Comparison of ENCODE assay signal across 12 mouse cellular contexts in the genomic region with DNA sequence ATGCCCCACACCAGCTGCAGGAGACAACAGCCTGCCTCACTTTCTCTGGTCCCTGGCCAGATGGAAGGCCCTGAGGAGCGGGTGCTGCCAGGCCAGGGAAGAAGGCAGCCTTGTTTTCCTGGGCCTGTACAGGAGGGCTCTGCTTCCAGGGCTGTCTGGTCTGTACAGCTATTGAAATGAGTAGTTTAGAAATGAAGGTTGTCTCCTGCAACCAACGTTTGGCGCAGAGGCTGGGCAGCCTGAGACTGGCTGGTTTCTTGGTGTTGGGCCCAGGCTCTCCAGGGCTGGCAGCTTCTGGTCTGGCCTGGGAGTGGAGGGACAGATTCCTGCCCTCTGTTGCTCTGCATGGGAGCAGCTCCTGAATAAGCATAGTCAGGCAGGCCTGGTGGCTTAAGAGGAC.
A peak's percentile ranks its signal among the peaks of the same experiment; 100 is the strongest.
DNase-seq lines count a peak whose midpoint lies in the region; ATAC-seq and TF ChIP-seq lines count a peak whose summit lies in the region.
"Had no signal": no experiment of that assay in that cellular context is flagged by ENCODE, and none has a peak within 500 bp of the region (broad histone marks: within the 10 kb centered on the region; RNA-seq: fewer than 3 reads in every experiment).

No protein-coding gene starts in this region.

- no peak overlapping the region for H3K27ac ChIP-seq in embryonic facial prominence, embryonic 13.5 days
- no peak overlapping the region; the same call in 1 of the 2 replicates for H3K27ac ChIP-seq in embryonic facial prominence, embryonic 10.5 days (replicated peaks)
- H3K27ac ChIP-seq in intestine, postnatal 0 days (ENCODE audit: low read depth, low read length): no peak overlapping the region
- H3K27ac ChIP-seq in intestine, embryonic 15.5 days: no peak overlapping the region
- H3K27ac ChIP-seq: macrophage had no signal

- no peaks in the 10 kb centered on the region for H3K27me3 ChIP-seq in embryonic facial prominence, embryonic 13.5 days
- H3K27me3 ChIP-seq in embryonic facial prominence, embryonic 10.5 days (replicated peaks; ENCODE audit: low read depth, poor library complexity, severe bottlenecking): peaks cover 23% of the 10 kb centered on the region
- H3K27me3 ChIP-seq in intestine, postnatal 0 days (replicated peaks; ENCODE audit: control insufficient read depth, insufficient read depth, low read length): no peaks in the 10 kb centered on the region
- H3K27me3 ChIP-seq in intestine, embryonic 15.5 days (replicated peaks): no peaks in the 10 kb centered on the region

- peak overlapping the region; percentile 32; the same call in 1 of the 2 replicates for H3K9ac ChIP-seq in embryonic facial prominence, embryonic 13.5 days
- no peak overlapping the region for H3K9ac ChIP-seq in intestine, postnatal 0 days (ENCODE audit: low read depth, low read length)
- H3K9ac ChIP-seq in intestine, embryonic 15.5 days: no peak overlapping the region

- H3K4me1 ChIP-seq in embryonic facial prominence, embryonic 13.5 days: no peaks in the 10 kb centered on the region
- peaks cover 17% of the 10 kb centered on the region for H3K4me1 ChIP-seq in embryonic facial prominence, embryonic 10.5 days
- no peaks in the 10 kb centered on the region for H3K4me1 ChIP-seq in intestine, postnatal 0 days (replicated peaks; ENCODE audit: control insufficient read depth, insufficient read depth, low read length)
- H3K4me1 ChIP-seq in intestine, embryonic 15.5 days (replicated peaks): no peaks in the 10 kb centered on the region

- no peak for DNase-seq in embryonic facial prominence, embryonic 10.5 days (ENCODE audit: low spot score)
- DNase-seq in frontal cortex, postnatal 36 days (ENCODE audit: low spot score in 2 of 2): peak; percentile 35 to 49
- peak; percentile 74 for DNase-seq in left cerebral cortex, postnatal 4 days
- no peak for DNase-seq in spleen, postnatal 10 days (ENCODE audit: low spot score in 2 of 2)
- DNase-seq: adrenal gland, adult 2 months; embryo, embryonic 11 days had no signal

- ATAC-seq in embryonic facial prominence, embryonic 13.5 days (ENCODE audit: insufficient number of reproducible peaks, insufficient read depth, low FRiP score, low TSS enrichment, low read depth): no peak
- peak; percentile 34; the same call in 1 of the 2 replicates for ATAC-seq in intestine, postnatal 0 days
- ATAC-seq in intestine, embryonic 15.5 days: no peak
- ATAC-seq in inflammation-experienced regulatory T-cells, adult 6 months: no peak

- H3K36me3 ChIP-seq in embryonic facial prominence, embryonic 13.5 days: no peaks in the 10 kb centered on the region
- no peaks in the 10 kb centered on the region for H3K36me3 ChIP-seq in embryonic facial prominence, embryonic 10.5 days (replicated peaks)
- no peaks in the 10 kb centered on the region for H3K36me3 ChIP-seq in intestine, postnatal 0 days (ENCODE audit: control insufficient read depth, insufficient read depth)
- no peaks in the 10 kb centered on the region for H3K36me3 ChIP-seq in intestine, embryonic 15.5 days
- H3K36me3 ChIP-seq: G1E had no signal

- no peaks in the 10 kb centered on the region for H3K9me3 ChIP-seq in embryonic facial prominence, embryonic 13.5 days
- H3K9me3 ChIP-seq in embryonic facial prominence, embryonic 10.5 days: no peaks in the 10 kb centered on the region
- no peaks in the 10 kb centered on the region for H3K9me3 ChIP-seq in intestine, postnatal 0 days (ENCODE audit: control insufficient read depth)
- H3K9me3 ChIP-seq in intestine, embryonic 15.5 days: no peaks in the 10 kb centered on the region
- H3K9me3 ChIP-seq: G1E had no signal

- intact Hi-C loops in left cerebral cortex, postnatal 4 days (cut with DNase I): no loop called here

- H3K4me2 ChIP-seq in embryonic facial prominence, embryonic 13.5 days: no peak overlapping the region
- H3K4me2 ChIP-seq in intestine, postnatal 0 days (replicated peaks; ENCODE audit: low read depth): no peak overlapping the region
- no peak overlapping the region for H3K4me2 ChIP-seq in intestine, embryonic 15.5 days (replicated peaks)

- no peak for TF ChIP-seq CTCF in intestine, postnatal 0 days (IDR thresholded peaks at IDR 0.05; ENCODE audit: low read depth)

- 89% methylated on average over 3 of the region's 3 CpGs for WGBS in embryonic facial prominence, embryonic 13.5 days
- 89% methylated on average over 3 of the region's 3 CpGs for WGBS in embryonic facial prominence, embryonic 10.5 days
- WGBS in intestine, postnatal 0 days: 74% methylated on average over 3 of the region's 3 CpGs
- 68% methylated on average over 3 of the region's 3 CpGs for WGBS in intestine, embryonic 15.5 days

- H3K4me3 ChIP-seq in embryonic facial prominence, embryonic 13.5 days: no peak overlapping the region
- no peak overlapping the region for H3K4me3 ChIP-seq in embryonic facial prominence, embryonic 10.5 days
- H3K4me3 ChIP-seq in intestine, postnatal 0 days (ENCODE audit: low read depth, low read length): no peak overlapping the region
- H3K4me3 ChIP-seq in intestine, embryonic 15.5 days (replicated peaks): no peak overlapping the region

Comparison
In these comparisons a context has a peak if more than half of its experiments do, and no peak if none do; other contexts are left out.
1. DNase-seq: peak in frontal cortex, postnatal 36 days (2 of 2) and left cerebral cortex, postnatal 4 days (single experiment); none in embryonic facial prominence, embryonic 10.5 days (single experiment) and spleen, postnatal 10 days (0 of 2).